Mouse (Mus musculus): ENCODE measurements around the gene Tm7sf2. TPM values are rescaled to one million over a fixed set of nuclear protein-coding genes. Genes with fewer than 3 reads are reported as not detected.
A peak's percentile ranks its signal among the peaks of the same experiment; 100 is the strongest.

The Tm7sf2 gene
- polyA plus RNA-seq, 1 experiment from 2014 or later = 13.4 TPM

DNA sequence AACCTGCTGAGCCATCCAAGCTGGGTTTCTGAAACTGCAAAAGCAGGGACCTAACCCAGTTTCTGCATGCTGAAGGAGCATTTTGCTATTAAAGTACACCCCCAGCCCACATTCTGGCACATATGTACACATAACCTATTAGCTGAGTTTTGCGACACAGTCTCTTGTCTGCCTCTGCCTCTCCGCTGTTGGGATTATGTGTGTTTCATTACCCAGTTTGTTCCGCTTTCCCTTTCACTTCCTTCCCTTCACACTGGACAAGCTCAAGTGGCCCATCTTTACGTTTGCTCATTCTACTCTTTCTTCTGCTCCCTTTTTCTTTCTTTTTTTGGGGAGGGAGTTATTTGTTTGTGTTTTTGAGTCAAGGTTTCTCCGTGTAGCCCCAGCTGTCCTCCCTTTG, 5.7 kb upstream of the Tm7sf2 start:
- Histone ChIP-seq H3K4me3 (ENCODE audit: low read depth, low read length) (no peak overlapping the region), H3K4me1 (replicated peaks; ENCODE audit: control insufficient read depth, insufficient read depth, low read length) (0 out of 2 replicates have a peak, but pooled peaks cover 5% of the 10 kb centered on the region), H3K27ac (ENCODE audit: low read depth, low read length) (no peak overlapping the region), H3K36me3 (ENCODE audit: control insufficient read depth, insufficient read depth) (peaks cover 36% of the 10 kb centered on the region), H3K4me2 (replicated peaks; ENCODE audit: low read depth) (no peak overlapping the region), H3K9me3 (ENCODE audit: control insufficient read depth) (no peaks in the 10 kb centered on the region), H3K27me3 (replicated peaks; ENCODE audit: control insufficient read depth, insufficient read depth, low read length) (no peaks in the 10 kb centered on the region), H3K9ac (ENCODE audit: low read depth, low read length) (no peak overlapping the region)
- ATAC-seq = no peak
- WGBS = 90% methylated on average over 5 of the region's 5 CpGs
- TF ChIP-seq CTCF (IDR thresholded peaks at IDR 0.05; ENCODE audit: low read depth) = no peak

DNA sequence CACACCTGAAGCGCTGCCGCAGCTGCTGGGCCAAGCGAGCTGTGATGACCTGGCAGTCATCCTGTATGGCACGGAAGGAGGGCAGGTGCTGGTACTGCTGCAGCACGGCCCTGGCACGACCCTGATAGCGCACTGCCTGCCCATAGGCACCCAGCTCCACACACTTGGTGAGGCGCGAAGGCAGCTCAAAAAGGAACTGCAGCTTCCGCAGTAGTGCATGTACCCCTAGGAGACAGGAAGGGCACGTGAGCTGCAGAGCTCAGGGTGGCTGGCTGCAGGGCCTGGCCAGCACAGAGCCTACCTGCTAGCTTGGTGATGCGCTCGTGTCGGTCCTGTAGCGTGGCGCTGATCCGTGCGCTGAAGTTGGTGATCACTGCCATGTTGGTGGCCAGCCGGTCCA, 3.1 kb upstream of the Tm7sf2 start:
- H3K27ac ChIP-seq (ENCODE audit: low read depth, low read length) = no peak overlapping the region
- no peak overlapping the region for H3K9ac ChIP-seq (ENCODE audit: low read depth, low read length)
- no peaks in the 10 kb centered on the region for H3K9me3 ChIP-seq (ENCODE audit: control insufficient read depth)
- no peak for ATAC-seq
- no peak overlapping the region for H3K4me2 ChIP-seq (replicated peaks; ENCODE audit: low read depth)
- peaks cover 37% of the 10 kb centered on the region for H3K36me3 ChIP-seq (ENCODE audit: control insufficient read depth, insufficient read depth)
- H3K4me3 ChIP-seq (ENCODE audit: low read depth, low read length) = no peak overlapping the region
- 0 out of 2 replicates have a peak, but pooled peaks cover 2% of the 10 kb centered on the region for H3K4me1 ChIP-seq (replicated peaks; ENCODE audit: control insufficient read depth, insufficient read depth, low read length)
- no peaks in the 10 kb centered on the region for H3K27me3 ChIP-seq (replicated peaks; ENCODE audit: control insufficient read depth, insufficient read depth, low read length)
- WGBS = 92% methylated on average over 19 of the region's 19 CpGs
- no peak for TF ChIP-seq CTCF (IDR thresholded peaks at IDR 0.05; ENCODE audit: low read depth)

- Histone ChIP-seq H3K4me3 (ENCODE audit: low read depth, low read length) (no peak overlapping the region), H3K9ac (ENCODE audit: low read depth, low read length) (no peak overlapping the region), H3K27me3 (replicated peaks; ENCODE audit: control insufficient read depth, insufficient read depth, low read length) (no peaks in the 10 kb centered on the region), H3K9me3 (ENCODE audit: control insufficient read depth) (no peaks in the 10 kb centered on the region), H3K36me3 (ENCODE audit: control insufficient read depth, insufficient read depth) (peaks cover 37% of the 10 kb centered on the region), H3K4me2 (replicated peaks; ENCODE audit: low read depth) (no peak overlapping the region), H3K27ac (ENCODE audit: low read depth, low read length) (no peak overlapping the region), H3K4me1 (replicated peaks; ENCODE audit: control insufficient read depth, insufficient read depth, low read length) (no peaks in the 10 kb centered on the region)
- no peak for TF ChIP-seq CTCF (IDR thresholded peaks at IDR 0.05; ENCODE audit: low read depth)
- no peak for ATAC-seq
- WGBS = 91% methylated on average over 31 of the region's 31 CpGs
Measured at GRCm38 (mm10) chr19:6070571-6071250, 2.5 kb upstream of the Tm7sf2 start.

DNA sequence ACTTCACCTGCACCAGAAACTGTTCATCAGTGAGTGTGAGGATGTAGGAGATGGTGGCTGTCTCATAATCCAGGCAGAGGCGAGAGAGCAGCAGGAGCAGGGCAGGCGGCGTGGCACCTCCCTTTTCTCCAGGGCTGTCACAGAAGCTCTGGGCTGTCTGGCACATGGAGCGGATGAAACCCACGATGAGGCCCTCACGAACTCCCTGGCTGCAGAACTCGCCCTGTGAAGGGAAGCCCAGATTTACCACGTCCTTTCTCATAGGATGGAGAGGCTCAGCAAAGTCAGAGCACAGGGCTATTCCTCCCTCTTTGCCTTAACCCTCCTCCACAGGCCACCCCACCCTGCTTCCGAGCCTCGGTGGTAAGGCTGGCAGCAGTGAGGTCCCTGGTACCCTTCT, 1.7 kb upstream of the Tm7sf2 start:
- WGBS = 88% methylated on average over 10 of the region's 10 CpGs
- ATAC-seq = no peak
- H3K4me2 ChIP-seq (replicated peaks; ENCODE audit: low read depth) = no peak overlapping the region
- peaks cover 37% of the 10 kb centered on the region for H3K36me3 ChIP-seq (ENCODE audit: control insufficient read depth, insufficient read depth)
- H3K9ac ChIP-seq (ENCODE audit: low read depth, low read length) = no peak overlapping the region
- TF ChIP-seq CTCF (IDR thresholded peaks at IDR 0.05; ENCODE audit: low read depth) = no peak
- H3K27me3 ChIP-seq (replicated peaks; ENCODE audit: control insufficient read depth, insufficient read depth, low read length) = no peaks in the 10 kb centered on the region
- H3K4me3 ChIP-seq (ENCODE audit: low read depth, low read length) = no peak overlapping the region
- H3K27ac ChIP-seq (ENCODE audit: low read depth, low read length) = no peak overlapping the region
- no peaks in the 10 kb centered on the region for H3K9me3 ChIP-seq (ENCODE audit: control insufficient read depth)
- H3K4me1 ChIP-seq (replicated peaks; ENCODE audit: control insufficient read depth, insufficient read depth, low read length) = no peaks in the 10 kb centered on the region

GRCm38 (mm10) chr19:6068951-6069350, 778 bp upstream of the Tm7sf2 start:
- Histone ChIP-seq H3K4me3 (ENCODE audit: low read depth, low read length) (no peak overlapping the region), H3K9me3 (ENCODE audit: control insufficient read depth) (no peaks in the 10 kb centered on the region), H3K9ac (ENCODE audit: low read depth, low read length) (no peak overlapping the region), H3K27me3 (replicated peaks; ENCODE audit: control insufficient read depth, insufficient read depth, low read length) (no peaks in the 10 kb centered on the region), H3K4me2 (replicated peaks; ENCODE audit: low read depth) (no peak overlapping the region), H3K36me3 (ENCODE audit: control insufficient read depth, insufficient read depth) (peaks cover 37% of the 10 kb centered on the region), H3K27ac (ENCODE audit: low read depth, low read length) (no peak overlapping the region), H3K4me1 (replicated peaks; ENCODE audit: control insufficient read depth, insufficient read depth, low read length) (no peaks in the 10 kb centered on the region)
- peak; percentile 23; the same call in 1 of the 2 replicates for TF ChIP-seq CTCF (IDR thresholded peaks at IDR 0.05; ENCODE audit: low read depth)
- 66% methylated on average over 4 of the region's 4 CpGs for WGBS
- ATAC-seq = no peak

- 0 out of 2 replicates have a peak, but pooled peaks cover 6% of the 10 kb centered on the region for H3K4me1 ChIP-seq (replicated peaks; ENCODE audit: control insufficient read depth, insufficient read depth, low read length)
- H3K9ac ChIP-seq (ENCODE audit: low read depth, low read length) = peak overlapping the region; percentile 50
- TF ChIP-seq CTCF (IDR thresholded peaks at IDR 0.05; ENCODE audit: low read depth) = peak; percentile 93
- ATAC-seq = peak; percentile 61
- under 1% methylated on average over 30 of the region's 30 CpGs for WGBS
- peak overlapping the region; percentile 94 for H3K4me2 ChIP-seq (replicated peaks; ENCODE audit: low read depth)
- peak overlapping the region; percentile 75 for H3K27ac ChIP-seq (ENCODE audit: low read depth, low read length)
- H3K9me3 ChIP-seq (ENCODE audit: control insufficient read depth) = no peaks in the 10 kb centered on the region
- peaks cover 29% of the 10 kb centered on the region for H3K36me3 ChIP-seq (ENCODE audit: control insufficient read depth, insufficient read depth)
- H3K27me3 ChIP-seq (replicated peaks; ENCODE audit: control insufficient read depth, insufficient read depth, low read length) = no peaks in the 10 kb centered on the region
- peak overlapping the region; percentile 50 for H3K4me3 ChIP-seq (ENCODE audit: low read depth, low read length)
Measured at GRCm38 (mm10) chr19:6067011-6067723, 1.0 kb downstream of the Tm7sf2 start.

Measured in intestine, postnatal 0 days (tissue).